Mouse (Mus musculus) liver, postnatal 0 days (tissue): ENCODE measurements around the gene Rap1b. TPM values are rescaled to one million over a fixed set of nuclear protein-coding genes. Genes with fewer than 3 reads are reported as not detected.

Experiments
- ATAC-seq: fragments of 200-750 bp; cut with Nextera tagmentation; 2 replicates; pipeline ENCODE4 v1.8.0; 2017; ENCODE audit warnings: mild to moderate bottlenecking, moderate library complexity
- DNase-seq: peaks from one replicate; pipeline ENCODE4 v3.0.0-alpha.2; 2016
- H3K27ac ChIP-seq: fragments of 300-500 bp; sonication (generic); 2 replicates; pipeline ENCODE4 v1.5.1; 2014; ENCODE audit warnings: antibody characterized with exemption, moderate library complexity, mild to moderate bottlenecking, low read depth
- H3K27me3 ChIP-seq: fragments of 300-500 bp; sonication (generic); 2 replicates; pipeline ENCODE4 v1.6.1; 2014; ENCODE audit warnings: low read length, control low read depth, mixed read lengths; ENCODE audit not compliant: insufficient read depth
- H3K36me3 ChIP-seq: fragments of 300-500 bp; sonication (generic); replicated peaks from 2 replicates; pipeline ENCODE4 v1.6.1; 2014; ENCODE audit warnings: mild to moderate bottlenecking, control low read depth, low read length, moderate library complexity, mixed read lengths; ENCODE audit not compliant: insufficient read depth
- H3K4me1 ChIP-seq: fragments of 300-500 bp; sonication (generic); 2 replicates; pipeline ENCODE4 v1.6.1; 2014; ENCODE audit warnings: antibody characterized with exemption, mild to moderate bottlenecking, control low read depth; ENCODE audit not compliant: insufficient read depth
- H3K4me2 ChIP-seq: fragments of 300-500 bp; sonication (generic); 2 replicates; pipeline ENCODE4 v1.6.1; 2014; ENCODE audit warnings: low read depth, mild to moderate bottlenecking, low read length, moderate library complexity, mixed read lengths
- H3K4me3 ChIP-seq: fragments of 300-500 bp; sonication (generic); 2 replicates; pipeline ENCODE4 v1.5.1; 2014; ENCODE audit warnings: low read depth, low read length
- H3K9ac ChIP-seq: fragments of 300-500 bp; sonication (generic); replicated peaks from 2 replicates; pipeline ENCODE4 v1.6.1; 2014; ENCODE audit warnings: mild to moderate bottlenecking, moderate library complexity
- H3K9me3 ChIP-seq: fragments of 300-500 bp; sonication (generic); 2 replicates; pipeline ENCODE4 v1.6.1; 2016; ENCODE audit warnings: mild to moderate bottlenecking, control low read depth, low read length, mixed read lengths
- CTCF ChIP-seq: sonication (generic); IDR thresholded peaks from 2 replicates; pipeline ENCODE4 v1.5.1; 2016; ENCODE audit warnings: antibody characterized with exemption, low read depth
- EP300 ChIP-seq: IDR thresholded peaks from 2 replicates; pipeline ENCODE4 v1.6.1; 2016; ENCODE audit warnings: antibody characterized with exemption, low read depth, mild to moderate bottlenecking
- WGBS: fragments of 180-500 bp; shearing (Covaris S2); extraction: QIAGEN DNeasy Blood & Tissue Kit; methylation state at CpG from one replicate; pipeline ENCODE4 v1.1.7; 2014; ENCODE audit not compliant: insufficient replicate concordance; 5-methylcytosine and 5-hydroxymethylcytosine counted together
- polyA plus RNA-seq: library from polyadenylated mRNA; unstranded; fragments of >200 nt; fragmentation: Nextera tagmentation; extraction: Ambion mirVana; gene quantifications from 2 replicates; pipeline ENCODE4 v1.2.1, GENCODE M21; 2015

Rap1b gene
- polyA plus RNA-seq, 1 experiment from 2014 or later = 105 TPM

DNA sequence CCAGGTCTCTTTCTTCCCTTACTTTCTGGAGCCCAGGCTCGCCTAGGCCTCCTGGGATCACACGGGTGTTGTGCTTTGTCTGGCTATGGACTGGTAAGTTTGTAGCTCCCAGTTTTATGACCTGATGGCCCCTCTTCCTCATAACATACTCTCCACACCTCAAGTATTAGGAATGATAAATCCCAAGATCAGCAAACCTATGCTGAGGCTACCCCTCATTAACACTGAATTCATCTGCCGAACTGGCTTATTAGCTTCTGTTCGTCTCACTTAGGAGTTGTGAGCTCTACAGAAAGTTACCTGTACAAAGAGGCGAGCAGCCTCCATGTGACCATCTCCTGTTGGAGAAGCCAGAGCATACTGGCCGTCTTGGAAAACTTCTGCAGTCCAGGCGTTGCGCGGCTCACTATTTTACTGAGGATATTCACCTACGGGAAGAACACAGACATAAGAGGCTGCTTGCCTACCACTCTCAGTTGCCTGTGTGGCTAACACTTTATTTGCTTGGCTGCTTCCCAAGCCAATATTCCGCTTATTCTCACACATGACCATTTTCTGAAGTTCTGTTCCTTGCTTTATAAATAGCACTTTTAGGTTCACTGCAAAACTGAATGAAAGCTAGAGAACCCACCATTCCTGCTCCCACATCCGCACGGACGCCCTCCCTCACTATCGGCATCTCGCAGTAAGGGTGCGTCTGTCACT is 64.7 kb downstream of the Rap1b start:
- DNase-seq = no peak
- Histone ChIP-seq H3K4me3 (no peak overlapping the region), H3K4me2 (no peak overlapping the region), H3K9me3 (no peaks in the 10 kb centered on the region), H3K4me1 (no peaks in the 10 kb centered on the region), H3K27ac (no peak overlapping the region), H3K27me3 (no peaks in the 10 kb centered on the region), H3K36me3 (peaks cover 73% of the 10 kb centered on the region), H3K9ac (no peak overlapping the region)
- no peak for TF ChIP-seq CTCF
- no peak for TF ChIP-seq EP300
- ATAC-seq = no peak
- WGBS = 91% methylated on average over 17 of the region's 17 CpGs

DNA sequence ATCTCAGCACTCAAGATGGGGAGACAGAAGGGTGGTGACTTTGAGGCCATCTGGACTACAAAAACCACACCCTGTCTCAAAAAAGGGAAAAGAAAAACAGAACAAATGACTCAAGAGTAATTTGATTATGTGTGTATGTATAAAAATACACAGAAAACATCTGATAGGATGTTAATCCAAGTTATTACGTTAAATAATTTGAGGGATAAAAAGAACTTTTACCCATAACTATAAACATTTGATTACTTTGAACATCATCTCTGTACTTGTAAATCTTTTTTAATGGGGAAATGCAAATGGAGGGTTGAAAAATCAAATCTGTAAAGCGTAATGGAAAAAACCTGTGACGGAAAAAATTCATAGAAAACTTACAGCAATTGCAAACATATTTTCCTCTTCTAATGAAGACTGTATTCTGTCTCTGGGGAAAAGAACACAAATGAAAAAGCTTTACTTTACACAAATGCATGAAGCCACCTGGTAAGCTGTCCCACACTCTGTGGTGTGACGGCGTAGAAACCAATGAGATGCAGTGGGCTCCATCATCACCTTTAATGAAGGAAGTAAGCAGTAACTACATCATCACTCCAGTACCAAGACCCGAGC is 65.4 kb downstream of the Rap1b start:
- H3K36me3 ChIP-seq = peaks cover 72% of the 10 kb centered on the region
- 90% methylated on average over 6 of the region's 6 CpGs for WGBS
- no peak for ATAC-seq

DNA sequence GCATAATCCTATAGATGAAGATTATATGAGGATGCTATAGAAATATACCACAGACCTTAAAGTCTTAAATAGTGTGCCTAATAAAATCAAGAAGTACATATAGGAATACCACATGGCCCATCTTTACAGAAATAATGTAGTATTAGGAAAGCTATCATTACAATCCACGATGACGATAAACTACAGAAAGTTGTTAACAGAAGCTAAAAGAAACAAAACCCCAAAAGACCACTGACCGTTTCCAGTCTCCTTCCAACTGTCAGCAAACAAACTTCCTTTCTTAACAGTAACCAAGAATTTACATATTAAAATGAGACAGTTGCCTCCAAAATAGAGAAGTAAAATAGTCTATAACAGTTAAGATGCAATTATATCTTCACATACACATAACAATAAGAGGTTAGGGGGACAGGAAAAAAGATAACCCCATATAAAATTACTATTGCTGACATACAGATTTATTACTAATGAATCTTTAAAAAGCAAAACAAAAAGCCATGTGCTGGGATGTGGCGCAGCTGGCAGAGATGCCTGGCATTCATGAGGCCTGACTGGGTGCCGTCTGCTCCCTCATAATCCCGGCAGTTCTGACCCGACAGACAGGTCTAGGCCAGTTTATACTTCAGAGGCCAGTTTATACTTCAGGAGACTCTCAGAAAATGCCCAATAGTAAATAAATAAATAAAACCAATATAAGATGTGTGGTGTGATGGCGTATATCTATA is 66.1 kb downstream of the Rap1b start:
- DNase-seq (no peak), ATAC-seq (no peak)
- H3K4me1 ChIP-seq = no peaks in the 10 kb centered on the region
- H3K4me2 ChIP-seq = no peak overlapping the region
- 83% methylated on average over 8 of the region's 8 CpGs for WGBS
- H3K9ac ChIP-seq = no peak overlapping the region
- H3K27me3 ChIP-seq = no peaks in the 10 kb centered on the region
- no peak overlapping the region for H3K27ac ChIP-seq
- H3K9me3 ChIP-seq = no peaks in the 10 kb centered on the region
- peaks cover 74% of the 10 kb centered on the region for H3K36me3 ChIP-seq
- TF ChIP-seq CTCF = no peak
- TF ChIP-seq EP300 = no peak
- H3K4me3 ChIP-seq = no peak overlapping the region

More for the DNA sequence above, 65.4 kb downstream of the Rap1b start:
- Histone ChIP-seq H3K4me3 (no peak overlapping the region), H3K9ac (no peak overlapping the region), H3K9me3 (no peaks in the 10 kb centered on the region), H3K27ac (no peak overlapping the region), H3K4me1 (no peaks in the 10 kb centered on the region), H3K27me3 (no peaks in the 10 kb centered on the region), H3K4me2 (no peak overlapping the region)
- TF ChIP-seq EP300 (no peak), CTCF (no peak)
- DNase-seq = no peak

DNA sequence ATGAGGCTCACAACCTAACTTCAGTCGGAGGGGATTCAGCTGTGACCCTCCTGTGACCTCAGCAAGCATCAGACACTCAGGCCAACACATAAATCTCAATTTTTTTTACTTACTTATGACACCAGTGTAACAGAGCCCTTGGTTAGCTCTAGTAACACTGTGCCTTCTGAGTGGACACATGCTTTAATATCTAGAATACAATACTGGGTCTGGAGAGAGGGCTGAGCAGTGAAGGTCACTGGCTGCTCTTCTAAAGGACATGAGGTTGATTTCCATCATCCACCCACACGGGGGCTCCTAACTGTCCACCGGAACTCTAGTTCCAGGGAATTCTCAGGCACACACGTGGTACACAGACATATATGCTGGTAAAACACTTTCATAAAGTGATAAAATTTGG is 66.9 kb downstream of the Rap1b start:
- no peaks in the 10 kb centered on the region for H3K27me3 ChIP-seq
- H3K4me1 ChIP-seq = no peaks in the 10 kb centered on the region
- H3K27ac ChIP-seq = no peak overlapping the region
- H3K9me3 ChIP-seq = no peaks in the 10 kb centered on the region
- DNase-seq = no peak
- H3K4me2 ChIP-seq = no peak overlapping the region
- no peak overlapping the region for H3K9ac ChIP-seq
- no peak overlapping the region for H3K4me3 ChIP-seq
- WGBS = 88% methylated on average over 4 of the region's 4 CpGs
- peaks cover 77% of the 10 kb centered on the region for H3K36me3 ChIP-seq
- TF ChIP-seq CTCF (no peak), EP300 (no peak)
- ATAC-seq = no peak

DNA sequence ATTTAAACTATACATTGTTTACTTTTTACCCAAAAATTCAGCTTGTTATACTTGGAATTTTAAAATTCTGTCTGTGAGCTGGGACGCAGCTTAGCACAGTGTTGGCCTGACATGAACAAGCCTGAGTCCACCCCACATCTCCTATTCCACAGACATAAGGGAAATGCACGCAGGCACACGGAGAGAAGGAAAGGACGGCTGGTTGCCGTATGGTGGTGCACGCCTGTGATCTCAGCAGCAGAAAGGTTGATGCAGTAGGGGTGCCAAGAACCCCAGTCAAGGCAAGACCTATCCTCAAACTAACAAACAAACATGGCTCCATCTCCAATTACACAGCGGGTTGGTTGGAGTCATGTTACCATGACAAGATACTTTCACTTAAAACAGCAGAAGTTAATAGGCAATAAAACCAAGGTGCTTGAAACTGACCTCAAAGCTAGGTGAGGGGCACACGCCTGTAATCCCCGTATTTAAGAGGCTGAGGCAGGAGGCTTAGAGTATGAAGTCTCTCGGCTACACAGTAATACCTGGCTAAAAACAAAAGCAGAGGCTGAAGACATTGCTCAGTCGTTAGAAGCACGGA is 67.4 kb downstream of the Rap1b start:
- no peak overlapping the region for H3K27ac ChIP-seq
- no peak overlapping the region for H3K4me2 ChIP-seq
- peaks cover 75% of the 10 kb centered on the region for H3K36me3 ChIP-seq
- no peaks in the 10 kb centered on the region for H3K4me1 ChIP-seq
- 92% methylated on average over 12 of the region's 12 CpGs for WGBS
- no peaks in the 10 kb centered on the region for H3K9me3 ChIP-seq
- no peak overlapping the region for H3K4me3 ChIP-seq
- no peak for ATAC-seq
- TF ChIP-seq EP300 (no peak), CTCF (no peak)
- DNase-seq = no peak
- H3K9ac ChIP-seq = no peak overlapping the region
- no peaks in the 10 kb centered on the region for H3K27me3 ChIP-seq
